Mouse (Mus musculus) CH12.LX (cell line): Measurements from ENCODE around the gene Pcbp2. TPM values are rescaled to one million over a fixed set of nuclear protein-coding genes. Genes with fewer than 3 reads are reported as not detected.

Source experiments
- DNase-seq: peaks from one replicate; pipeline ENCODE4 v3.0.0-alpha.2; 2013; ENCODE audit errors: extremely low read depth
- H3K27ac ChIP-seq: 2 replicates; pipeline ENCODE4 v1.5.1; 2012; ENCODE audit warnings: low read depth, mild to moderate bottlenecking, control low read depth, moderate library complexity; ENCODE audit not compliant: insufficient read depth
- H3K27me3 ChIP-seq: replicated peaks from 2 replicates; pipeline ENCODE3; 2012; ENCODE audit warnings: inconsistent platforms
- H3K36me3 ChIP-seq, 2 experiments: replicated peaks in 1 of 2; 2 replicates each; pipeline versions ENCODE3 to v1.6.1; 2012; ENCODE audit warnings: inconsistent platforms in 1 of 2, low read length in 1 of 2, mild to moderate bottlenecking in 1 of 2, mixed read lengths in 1 of 2, moderate library complexity in 1 of 2; ENCODE audit not compliant: control insufficient read depth in 1 of 2, insufficient read depth in 1 of 2
- H3K4me1 ChIP-seq, 2 experiments: 2 replicates each; pipeline ENCODE4 v1.6.1; 2012; ENCODE audit warnings: inconsistent platforms in 1 of 2, moderate library complexity in 1 of 2; ENCODE audit not compliant: insufficient read depth in 2 of 2, control insufficient read depth in 1 of 2
- H3K4me2 ChIP-seq: 2 replicates; pipeline ENCODE4 v1.6.1; 2012; ENCODE audit warnings: low read depth, mild to moderate bottlenecking, control low read depth; ENCODE audit not compliant: poor library complexity, insufficient read depth, severe bottlenecking
- H3K4me3 ChIP-seq, 3 experiments: fragments of 150-350 bp in 1 of 3; sonication (generic) in 1 of 3; replicated peaks in 1 of 3; 2 replicates each; pipeline versions ENCODE3 to v1.5.1; 2011 to 2012; ENCODE audit warnings: low read depth in 2 of 3, low read length in 2 of 3, mild to moderate bottlenecking in 2 of 3, moderate library complexity in 2 of 3, control low read depth in 1 of 3, improper control_type of control experiment in 1 of 3, inconsistent platforms in 1 of 3, mixed read lengths in 1 of 3; ENCODE audit not compliant: poor library complexity in 1 of 3
- H3K79me2 ChIP-seq: replicated peaks from 2 replicates; pipeline ENCODE4 v1.6.1; 2012; ENCODE audit warnings: mild to moderate bottlenecking, moderate library complexity; ENCODE audit not compliant: control insufficient read depth, poor library complexity, insufficient read depth, severe bottlenecking; ENCODE audit errors: extremely low read depth
- H3K9ac ChIP-seq: 2 replicates; pipeline ENCODE4 v1.6.1; 2012; ENCODE audit warnings: low read depth, mild to moderate bottlenecking, control low read depth, moderate library complexity; ENCODE audit not compliant: insufficient read depth
- H3K9me3 ChIP-seq: replicated peaks from 2 replicates; pipeline ENCODE3; 2012; ENCODE audit warnings: low read length, inconsistent platforms, mixed read lengths
- CHD2 ChIP-seq: IDR thresholded peaks from 2 replicates; pipeline ENCODE4 v1.6.1; 2011; ENCODE audit warnings: low read length, improper control_type of control experiment
- E2F4 ChIP-seq: IDR thresholded peaks from 2 replicates; pipeline ENCODE4 v1.6.1; 2011; ENCODE audit warnings: low read depth, low read length, improper control_type of control experiment; ENCODE audit not compliant: insufficient replicate concordance
- GABPA ChIP-seq: IDR thresholded peaks from 2 replicates; pipeline ENCODE4 v1.6.1; 2012; ENCODE audit warnings: low read depth, low read length, improper control_type of control experiment, inconsistent platforms; ENCODE audit not compliant: insufficient replicate concordance
- HCFC1 ChIP-seq: IDR thresholded peaks from 2 replicates; pipeline ENCODE4 v1.6.1; 2012; ENCODE audit warnings: low read depth, mild to moderate bottlenecking, inconsistent platforms, low read length, improper control_type of control experiment
- MAFK ChIP-seq: IDR thresholded peaks from 2 replicates; pipeline ENCODE4 v1.6.1; 2011; ENCODE audit warnings: low read length, improper control_type of control experiment; ENCODE audit not compliant: insufficient replicate concordance
- MAX ChIP-seq: IDR thresholded peaks from 2 replicates; pipeline ENCODE4 v1.6.1; 2011; ENCODE audit warnings: low read length, improper control_type of control experiment
- MAZ ChIP-seq: IDR thresholded peaks from 2 replicates; pipeline ENCODE4 v1.6.1; 2012; ENCODE audit warnings: low read depth, mild to moderate bottlenecking, inconsistent platforms, low read length, improper control_type of control experiment, moderate library complexity
- MEF2A ChIP-seq: IDR thresholded peaks from 2 replicates; pipeline ENCODE4 v1.6.1; 2014; ENCODE audit warnings: low read depth, mild to moderate bottlenecking, inconsistent platforms, low read length, improper control_type of control experiment, borderline replicate concordance
- MXI1 ChIP-seq: IDR thresholded peaks from 2 replicates; pipeline ENCODE4 v1.6.1; 2011; ENCODE audit warnings: mild to moderate bottlenecking, low read depth, low read length, improper control_type of control experiment
- MYC ChIP-seq: IDR thresholded peaks from 2 replicates; pipeline ENCODE4 v1.6.1; 2011; ENCODE audit warnings: low read depth, mild to moderate bottlenecking, improper control_type of control experiment, low read length
- NRF1 ChIP-seq: IDR thresholded peaks from 2 replicates; pipeline ENCODE4 v1.6.1; 2014; ENCODE audit warnings: low read depth, mild to moderate bottlenecking, inconsistent platforms, low read length, improper control_type of control experiment, moderate library complexity
- PAX5 ChIP-seq: IDR thresholded peaks from 2 replicates; pipeline ENCODE4 v1.6.1; 2012; ENCODE audit warnings: low read length, inconsistent platforms, mixed read lengths
- POLR2A ChIP-seq: IDR thresholded peaks from 2 replicates; pipeline ENCODE4 v1.6.1; 2011; ENCODE audit warnings: low read depth, mild to moderate bottlenecking, improper control_type of control experiment, low read length
- POLR2AphosphoS2 ChIP-seq: IDR thresholded peaks from 2 replicates; pipeline ENCODE4 v1.6.1; 2011; ENCODE audit warnings: low read depth, low read length, improper control_type of control experiment
- RAD21 ChIP-seq: IDR thresholded peaks from 2 replicates; pipeline ENCODE4 v1.6.1; 2011; ENCODE audit warnings: low read depth, mild to moderate bottlenecking, low read length, improper control_type of control experiment, moderate library complexity
- RCOR1 ChIP-seq: conservative IDR thresholded peaks from 2 replicates; pipeline ENCODE4 v1.6.1; 2012; ENCODE audit warnings: low read depth, mild to moderate bottlenecking, inconsistent platforms, low read length, improper control_type of control experiment
- SMC3 ChIP-seq: IDR thresholded peaks from 2 replicates; pipeline ENCODE4 v1.6.1; 2011; ENCODE audit warnings: low read depth, low read length, improper control_type of control experiment
- TBP ChIP-seq: conservative IDR thresholded peaks from 2 replicates; pipeline ENCODE4 v1.6.1; 2011; ENCODE audit warnings: low read depth, low read length, improper control_type of control experiment
- USF2 ChIP-seq: conservative IDR thresholded peaks from 2 replicates; pipeline ENCODE4 v1.6.1; 2011; ENCODE audit warnings: low read depth, low read length, improper control_type of control experiment
- ZC3H11A ChIP-seq: IDR thresholded peaks from 2 replicates; pipeline ENCODE4 v1.6.1; 2012; ENCODE audit warnings: low read depth, mild to moderate bottlenecking, inconsistent platforms, low read length, improper control_type of control experiment
- ZKSCAN1 ChIP-seq: IDR thresholded peaks from 2 replicates; pipeline ENCODE4 v1.6.1; 2012; ENCODE audit warnings: low read depth, inconsistent platforms, low read length, improper control_type of control experiment, borderline replicate concordance
- ZMIZ1 ChIP-seq: IDR thresholded peaks from 2 replicates; pipeline ENCODE4 v1.6.1; 2012; ENCODE audit warnings: low read depth, mild to moderate bottlenecking, inconsistent platforms, low read length, improper control_type of control experiment
- dilution Hi-C: fragments of 300-500 bp; cut with MboI; formaldehyde crosslinking; loops from 2 replicates; pipeline ENCODE4 v1.14.3; 2020; ENCODE audit warnings: low sequenced_read_pairs; ENCODE audit not compliant: extremely low pct_unique_long_range_greater_than_20kb, extremely low pct_ligation_motif_present
- in situ Hi-C: fragments of 300-500 bp; cut with MboI; formaldehyde crosslinking; loops from 3 replicates; pipeline ENCODE4 v1.14.3; 2019; ENCODE audit warnings: low sequenced_read_pairs, low pct_ligation_motif_present, low pct_unique_long_range_greater_than_20kb, mixed read lengths
- polyA plus RNA-seq: library from polyadenylated mRNA; unstranded; fragments of >175 nt; gene quantifications from 2 replicates; pipeline ENCODE4 v1.2.1, GENCODE M21; 2012; ENCODE audit warnings: low read depth; ENCODE audit not compliant: insufficient read length
- total RNA-seq, 2 experiments: library from RNA; depleted of rRNA; stranded (reverse); fragments of 300-350 nt in 1 of 2; fragments of >200 nt in 1 of 2; gene quantifications; 2 replicates each; pipeline ENCODE4 v1.2.3; 2012 to 2014

Pcbp2 gene
- total and polyA plus RNA-seq, 3 experiments: 281 to 1,545 (median 379) TPM

- TF ChIP-seq HCFC1: peak; percentile 43
- TF ChIP-seq ZKSCAN1: no peak
- TF ChIP-seq TBP: peak; percentile 83
- TF ChIP-seq PAX5: no peak
- TF ChIP-seq SMC3: no peak
- no peak for TF ChIP-seq E2F4
- no peak; the same call in 1 of the 2 replicates for TF ChIP-seq MAX
- TF ChIP-seq ZC3H11A: no peak
- TF ChIP-seq POLR2A: no peak
- TF ChIP-seq POLR2AphosphoS2: no peak
- peak; percentile 84 for TF ChIP-seq USF2
- TF ChIP-seq MXI1: peak; percentile 89
- no peak for TF ChIP-seq MYC
- TF ChIP-seq GABPA: no peak
- no peak for TF ChIP-seq MAFK
- TF ChIP-seq CHD2: peak; percentile 69; the same call in 1 of the 2 replicates
- no peak for TF ChIP-seq NRF1
- TF ChIP-seq RCOR1: no peak
- TF ChIP-seq MEF2A: peak; percentile 98
- TF ChIP-seq RAD21: no peak
- TF ChIP-seq, all 38 proteins: peak for 12
Observed at GRCm38 (mm10) chr15:102510590-102511284, 40.4 kb downstream of the Pcbp2 start (continued).

- H3K27ac ChIP-seq: no peak overlapping the region
- H3K4me2 ChIP-seq: peak overlapping the region; percentile 94
- H3K27me3 ChIP-seq: peaks cover 3% of the 10 kb centered on the region
- H3K4me1 ChIP-seq: peaks cover 24 to 55% of the 10 kb centered on the region in 2 experiments
- H3K9me3 ChIP-seq: no peaks in the 10 kb centered on the region
- peak overlapping the region; percentile 0; the same call in 1 of the 2 replicates for H3K9ac ChIP-seq
- H3K36me3 ChIP-seq: peaks cover 0 to 8% of the 10 kb centered on the region in 2 experiments
- dilution Hi-C loops (no loop called here), in situ Hi-C loops (no loop called here)
- no peak overlapping the region for H3K4me3 ChIP-seq
- no peaks in the 10 kb centered on the region for H3K79me2 ChIP-seq
- peak; percentile 64 for DNase-seq
- TF ChIP-seq POLR2A (0 out of 2 replicates have a peak, but pooled peaks have one; percentile 17), ZMIZ1 (peak; percentile 67; the same call in 1 of the 2 replicates), MAZ (no peak)
Observed at GRCm38 (mm10) chr15:102511285-102511833, 41.0 kb downstream of the Pcbp2 start.
